Mouse (Mus musculus) stomach, postnatal 0 days (tissue): ENCODE data around the gene Tacr2.

Source experiments
- CTCF ChIP-seq: IDR thresholded peaks from 2 replicates; pipeline ENCODE4 v1.5.1; 2016; ENCODE audit warnings: antibody characterized with exemption, low read depth, mild to moderate bottlenecking, moderate library complexity
- EP300 ChIP-seq: optimal IDR thresholded peaks from 2 replicates; pipeline ENCODE3; 2016; ENCODE audit warnings: antibody characterized with exemption

DNA sequence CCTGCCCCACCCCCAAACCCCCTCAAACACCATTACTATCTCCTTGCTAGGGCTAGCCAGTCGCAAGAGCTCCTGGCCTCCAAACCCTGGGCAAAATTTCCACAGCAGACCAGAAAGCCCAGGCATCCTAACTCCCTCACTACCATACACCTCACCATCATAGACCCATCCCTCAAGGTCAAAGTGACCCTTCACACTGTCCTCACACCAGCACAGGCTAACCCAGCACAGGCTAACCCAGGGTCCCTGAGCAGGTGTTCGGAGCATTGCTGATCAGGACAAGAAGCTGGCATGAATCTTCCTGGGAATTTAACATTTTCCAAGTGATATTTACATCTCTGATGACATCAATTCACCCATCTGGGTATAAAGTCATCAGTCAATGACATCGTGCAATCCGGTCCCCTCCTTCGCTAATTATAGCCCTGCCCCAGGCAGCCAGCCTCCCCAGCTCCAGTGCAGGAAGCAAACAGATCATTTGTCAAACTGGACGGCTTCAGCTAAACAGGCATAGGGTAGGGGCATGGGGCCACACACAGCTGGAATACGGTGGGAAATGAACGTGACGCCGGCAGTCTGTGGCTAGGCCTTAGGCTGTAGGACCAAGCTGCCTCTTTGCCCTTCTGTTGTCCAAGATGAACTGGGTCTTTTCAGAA is 43.9 kb upstream of the Tacr2 start:
- no peak for TF ChIP-seq CTCF
- TF ChIP-seq EP300: no peak
